In the genomic region with DNA sequence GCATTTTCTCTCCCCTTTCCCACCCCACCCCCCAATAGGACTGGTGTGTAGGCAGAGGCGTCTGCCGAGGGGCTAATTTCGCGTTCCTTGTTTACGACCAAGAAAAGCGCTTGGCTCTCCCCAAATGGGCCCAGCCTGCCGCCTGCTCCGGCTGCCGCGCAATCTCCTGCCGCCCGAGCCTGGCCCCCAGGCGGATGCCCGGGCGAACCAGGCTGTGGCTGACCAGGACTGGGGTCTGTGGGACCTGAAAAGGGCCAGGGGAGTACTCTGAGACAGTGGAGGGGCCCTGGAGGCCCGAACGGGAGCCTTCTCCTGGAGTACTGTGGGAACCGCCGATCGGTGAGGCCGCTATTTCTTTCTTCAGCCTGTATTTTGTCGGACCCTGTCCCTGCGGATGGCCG, we compare ENCODE assay signal across 12 mouse cellular contexts. TPM values are rescaled to one million over a fixed set of nuclear protein-coding genes. Genes with fewer than 3 reads are reported as not detected.
DNase-seq lines count a peak whose midpoint lies in the region; ATAC-seq and TF ChIP-seq lines count a peak whose summit lies in the region.
"Had no signal": no experiment of that assay in that cellular context is flagged by ENCODE, and none has a peak within 500 bp of the region (broad histone marks: within the 10 kb centered on the region; RNA-seq: fewer than 3 reads in every experiment).

No protein-coding gene starts in this region.

- no peak overlapping the region for H3K4me2 ChIP-seq in forebrain, embryonic 12.5 days
- H3K4me2 ChIP-seq in kidney, postnatal 0 days (ENCODE audit: low read length): peak overlapping the region; percentile 80
- H3K4me2 ChIP-seq in hindbrain, postnatal 0 days (ENCODE audit: low read depth, low read length): no peak overlapping the region
- H3K4me2 ChIP-seq in neural tube, embryonic 12.5 days (replicated peaks): peak overlapping the region; percentile 86

- no peaks in the 10 kb centered on the region for H3K36me3 ChIP-seq in forebrain, embryonic 12.5 days (replicated peaks)
- no peaks in the 10 kb centered on the region for H3K36me3 ChIP-seq in forebrain, embryonic 10.5 days (replicated peaks)
- H3K36me3 ChIP-seq in kidney, postnatal 0 days (ENCODE audit: insufficient read depth, low read length): no peaks in the 10 kb centered on the region
- no peaks in the 10 kb centered on the region for H3K36me3 ChIP-seq in hindbrain, postnatal 0 days (ENCODE audit: insufficient read depth, low read length)
- no peaks in the 10 kb centered on the region for H3K36me3 ChIP-seq in neural tube, embryonic 12.5 days

- H3K9me3 ChIP-seq in forebrain, embryonic 12.5 days: no peaks in the 10 kb centered on the region
- no peaks in the 10 kb centered on the region for H3K9me3 ChIP-seq in forebrain, embryonic 10.5 days
- H3K9me3 ChIP-seq in kidney, postnatal 0 days (replicated peaks; ENCODE audit: low read length): no peaks in the 10 kb centered on the region
- no peaks in the 10 kb centered on the region for H3K9me3 ChIP-seq in hindbrain, postnatal 0 days (ENCODE audit: low read length)
- no peaks in the 10 kb centered on the region for H3K9me3 ChIP-seq in neural tube, embryonic 12.5 days

- WGBS in forebrain, embryonic 12.5 days: 2% methylated on average over 24 of the region's 24 CpGs
- WGBS in forebrain, embryonic 10.5 days: under 1% methylated on average over 24 of the region's 24 CpGs
- 4% methylated on average over 24 of the region's 24 CpGs for WGBS in kidney, postnatal 0 days
- WGBS in hindbrain, postnatal 0 days: 4% methylated on average over 24 of the region's 24 CpGs
- WGBS in neural tube, embryonic 12.5 days: under 1% methylated on average over 24 of the region's 24 CpGs

- ATAC-seq in forebrain, embryonic 12.5 days (ENCODE audit: low FRiP score): no peak
- ATAC-seq in kidney, postnatal 0 days (replicated peaks; ENCODE audit: low FRiP score, low read depth): no peak
- no peak for ATAC-seq in hindbrain, postnatal 0 days
- no peak for ATAC-seq in neural tube, embryonic 12.5 days (ENCODE audit: low FRiP score, low read depth)
- no peak for ATAC-seq in megakaryocyte progenitor cell, adult 5-6 weeks (replicated peaks; ENCODE audit: poor library complexity)
- ATAC-seq: inflammation-experienced regulatory T-cells, adult 6 months had no signal

- peaks cover 99% of the 10 kb centered on the region for H3K27me3 ChIP-seq in forebrain, embryonic 12.5 days
- H3K27me3 ChIP-seq in forebrain, embryonic 10.5 days (ENCODE audit: poor library complexity, severe bottlenecking): peaks cover 100% of the 10 kb centered on the region
- 0 out of 2 replicates have a peak, but pooled peaks cover 8% of the 10 kb centered on the region for H3K27me3 ChIP-seq in kidney, postnatal 0 days (ENCODE audit: insufficient read depth, low read length)
- H3K27me3 ChIP-seq in hindbrain, postnatal 0 days (ENCODE audit: insufficient read depth, low read length): peaks cover 97% of the 10 kb centered on the region
- H3K27me3 ChIP-seq in neural tube, embryonic 12.5 days (replicated peaks): 0 out of 2 replicates have a peak, but pooled peaks cover 7% of the 10 kb centered on the region

- DNase-seq in forebrain, embryonic 10.5 days (ENCODE audit: extremely low spot score, low spot score): no peak
- no peak for DNase-seq in kidney, postnatal 0 days (ENCODE audit: low spot score)
- no peak for DNase-seq in kidney, postnatal 36 days
- no peak for DNase-seq in hindbrain, postnatal 0 days (ENCODE audit: low spot score)
- DNase-seq in B cell, adult 2 months: no peak
- DNase-seq: lung, postnatal 4 days had no signal

- no peak for TF ChIP-seq CTCF in kidney, postnatal 0 days (IDR thresholded peaks at IDR 0.05; ENCODE audit: low read depth)
- TF ChIP-seq CTCF in hindbrain, postnatal 0 days (IDR thresholded peaks at IDR 0.05; ENCODE audit: low read depth): no peak

- H3K4me3 ChIP-seq in forebrain, embryonic 12.5 days (replicated peaks): peak overlapping the region; percentile 7; the same call in 1 of the 2 replicates
- H3K4me3 ChIP-seq in forebrain, embryonic 10.5 days: no peak overlapping the region
- H3K4me3 ChIP-seq in kidney, postnatal 0 days (replicated peaks; ENCODE audit: low read depth, low read length): peak overlapping the region; percentile 45
- peak overlapping the region; percentile 8; the same call in 1 of the 2 replicates for H3K4me3 ChIP-seq in hindbrain, postnatal 0 days (ENCODE audit: low read length)
- H3K4me3 ChIP-seq in neural tube, embryonic 12.5 days: peak overlapping the region; percentile 76
- H3K4me3 ChIP-seq: erythroblast, embryonic 14.5 days had no signal

- H3K27ac ChIP-seq in forebrain, embryonic 12.5 days: no peak overlapping the region
- H3K27ac ChIP-seq in forebrain, embryonic 10.5 days: no peak overlapping the region
- peak overlapping the region; percentile 92 for H3K27ac ChIP-seq in kidney, postnatal 0 days
- H3K27ac ChIP-seq in hindbrain, postnatal 0 days: no peak overlapping the region
- peak overlapping the region; percentile 91 for H3K27ac ChIP-seq in neural tube, embryonic 12.5 days

- H3K4me1 ChIP-seq in forebrain, embryonic 12.5 days: peaks cover 8% of the 10 kb centered on the region
- H3K4me1 ChIP-seq in forebrain, embryonic 10.5 days: peaks cover 18% of the 10 kb centered on the region
- peaks cover 24% of the 10 kb centered on the region for H3K4me1 ChIP-seq in kidney, postnatal 0 days (replicated peaks; ENCODE audit: insufficient read depth, low read length)
- peaks cover 4% of the 10 kb centered on the region; the same call in 1 of the 2 replicates for H3K4me1 ChIP-seq in hindbrain, postnatal 0 days (ENCODE audit: insufficient read depth, low read length)
- H3K4me1 ChIP-seq in neural tube, embryonic 12.5 days: peaks cover 58% of the 10 kb centered on the region

- H3K9ac ChIP-seq in forebrain, embryonic 12.5 days: no peak overlapping the region
- H3K9ac ChIP-seq in kidney, postnatal 0 days (ENCODE audit: low read depth, low read length): peak overlapping the region; percentile 83
- H3K9ac ChIP-seq in hindbrain, postnatal 0 days (replicated peaks; ENCODE audit: low read length): no peak overlapping the region
- H3K9ac ChIP-seq in neural tube, embryonic 12.5 days: peak overlapping the region; percentile 96

RNA-seq across cellular contexts. Expression of gene Hoxc6, which starts 2.4 kb away (rescaled TPM):
- not detected in 2 replicates for polyA plus RNA-seq in forebrain, embryonic 12.5 days (2016; fragmentation: Nextera tagmentation; extraction: Ambion mirVana)
- polyA plus RNA-seq in forebrain, embryonic 10.5 days (2016; fragmentation: Nextera tagmentation; extraction: Ambion mirVana): not detected in 2 replicates
- 7.8 and 9.3 TPM in 2 replicates for polyA plus RNA-seq in kidney, postnatal 0 days (2015; fragmentation: Nextera tagmentation; extraction: Ambion mirVana)
- 0.43 and 1.4 TPM in 2 replicates for total RNA-seq in hindbrain, postnatal 0 days (2014; rRNA removed)
- polyA plus RNA-seq in hindbrain, postnatal 0 days (2015; fragmentation: Nextera tagmentation; extraction: Ambion mirVana): 0.59 and 1.2 TPM in 2 replicates
- polyA plus RNA-seq in neural tube, embryonic 12.5 days (2016; fragmentation: Nextera tagmentation; extraction: Ambion mirVana): 68.8 and 77.1 TPM in 2 replicates
- total RNA-seq in megakaryocyte progenitor cell, adult 5-6 weeks (2015): not detected in 2 replicates
- not detected in 2 replicates for total RNA-seq in megakaryocyte progenitor cell, adult 5-6 weeks (2017)
- polyA plus RNA-seq: erythroblast, embryonic 14.5 days; inflammation-experienced regulatory T-cells, adult 6 months had no signal

RNA-seq across cellular contexts. Expression of gene Hoxc8, which starts 10.1 kb away (rescaled TPM):
- polyA plus RNA-seq in forebrain, embryonic 12.5 days (2016; fragmentation: Nextera tagmentation; extraction: Ambion mirVana): not detected in 2 replicates
- polyA plus RNA-seq in forebrain, embryonic 10.5 days (2016; fragmentation: Nextera tagmentation; extraction: Ambion mirVana): not detected in 2 replicates
- polyA plus RNA-seq in kidney, postnatal 0 days (2015; fragmentation: Nextera tagmentation; extraction: Ambion mirVana): 5.8 TPM in 2 replicates
- 0.26 TPM in 1 of 2 replicates, not detected in the other for total RNA-seq in hindbrain, postnatal 0 days (2014; rRNA removed)
- not detected in 2 replicates for polyA plus RNA-seq in hindbrain, postnatal 0 days (2015; fragmentation: Nextera tagmentation; extraction: Ambion mirVana)
- 44.5 and 65.6 TPM in 2 replicates for polyA plus RNA-seq in neural tube, embryonic 12.5 days (2016; fragmentation: Nextera tagmentation; extraction: Ambion mirVana)
- not detected in 2 replicates for total RNA-seq in megakaryocyte progenitor cell, adult 5-6 weeks (2015)
- not detected in 2 replicates for total RNA-seq in megakaryocyte progenitor cell, adult 5-6 weeks (2017)
- polyA plus RNA-seq: brain, embryonic 14.5 days; erythroblast, embryonic 14.5 days had no signal

RNA-seq across cellular contexts. Expression of gene Hoxc4, which starts 18.2 kb away (rescaled TPM):
- polyA plus RNA-seq in forebrain, embryonic 12.5 days (2016; fragmentation: Nextera tagmentation; extraction: Ambion mirVana): not detected in 2 replicates
- polyA plus RNA-seq in forebrain, embryonic 10.5 days (2016; fragmentation: Nextera tagmentation; extraction: Ambion mirVana): not detected in 2 replicates
- 5.9 and 7.0 TPM in 2 replicates for polyA plus RNA-seq in kidney, postnatal 0 days (2015; fragmentation: Nextera tagmentation; extraction: Ambion mirVana)
- total RNA-seq in hindbrain, postnatal 0 days (2014; rRNA removed): 12.5 and 13.1 TPM in 2 replicates
- 33.0 and 35.4 TPM in 2 replicates for polyA plus RNA-seq in hindbrain, postnatal 0 days (2015; fragmentation: Nextera tagmentation; extraction: Ambion mirVana)
- 69.5 and 77.4 TPM in 2 replicates for polyA plus RNA-seq in neural tube, embryonic 12.5 days (2016; fragmentation: Nextera tagmentation; extraction: Ambion mirVana)
- total RNA-seq in megakaryocyte progenitor cell, adult 5-6 weeks (2015): not detected in 2 replicates
- not detected in 2 replicates for total RNA-seq in megakaryocyte progenitor cell, adult 5-6 weeks (2017)
- polyA plus RNA-seq: inflammation-experienced regulatory T-cells, adult 6 months had no signal

RNA-seq across cellular contexts. Expression of gene Hoxc9, which starts 24.3 kb away (rescaled TPM):
- not detected in 2 replicates for polyA plus RNA-seq in forebrain, embryonic 12.5 days (2016; fragmentation: Nextera tagmentation; extraction: Ambion mirVana)
- polyA plus RNA-seq in forebrain, embryonic 10.5 days (2016; fragmentation: Nextera tagmentation; extraction: Ambion mirVana): not detected in 2 replicates
- polyA plus RNA-seq in kidney, postnatal 0 days (2015; fragmentation: Nextera tagmentation; extraction: Ambion mirVana): 11.0 and 12.4 TPM in 2 replicates
- total RNA-seq in hindbrain, postnatal 0 days (2014; rRNA removed): not detected in 2 replicates
- not detected in 2 replicates for polyA plus RNA-seq in hindbrain, postnatal 0 days (2015; fragmentation: Nextera tagmentation; extraction: Ambion mirVana)
- 45.2 and 47.4 TPM in 2 replicates for polyA plus RNA-seq in neural tube, embryonic 12.5 days (2016; fragmentation: Nextera tagmentation; extraction: Ambion mirVana)
- not detected in 2 replicates for total RNA-seq in megakaryocyte progenitor cell, adult 5-6 weeks (2015)
- not detected in 2 replicates for total RNA-seq in megakaryocyte progenitor cell, adult 5-6 weeks (2017)
- polyA plus RNA-seq: brain, embryonic 14.5 days; erythroblast, embryonic 14.5 days; inflammation-experienced regulatory T-cells, adult 6 months had no signal

RNA-seq across cellular contexts. Expression of gene Hoxc5, which starts 33.3 kb away (rescaled TPM):
- not detected in 2 replicates for polyA plus RNA-seq in forebrain, embryonic 12.5 days (2016; fragmentation: Nextera tagmentation; extraction: Ambion mirVana)
- polyA plus RNA-seq in forebrain, embryonic 10.5 days (2016; fragmentation: Nextera tagmentation; extraction: Ambion mirVana): not detected in 2 replicates
- polyA plus RNA-seq in kidney, postnatal 0 days (2015; fragmentation: Nextera tagmentation; extraction: Ambion mirVana): 2.7 and 3.9 TPM in 2 replicates
- 5.4 and 8.7 TPM in 2 replicates for total RNA-seq in hindbrain, postnatal 0 days (2014; rRNA removed)
- 6.4 and 7.3 TPM in 2 replicates for polyA plus RNA-seq in hindbrain, postnatal 0 days (2015; fragmentation: Nextera tagmentation; extraction: Ambion mirVana)
- polyA plus RNA-seq in neural tube, embryonic 12.5 days (2016; fragmentation: Nextera tagmentation; extraction: Ambion mirVana): 32.1 and 35.5 TPM in 2 replicates
- not detected in 2 replicates for total RNA-seq in megakaryocyte progenitor cell, adult 5-6 weeks (2015)
- total RNA-seq in megakaryocyte progenitor cell, adult 5-6 weeks (2017): not detected in 2 replicates
- polyA plus RNA-seq: erythroblast, embryonic 14.5 days; inflammation-experienced regulatory T-cells, adult 6 months had no signal

Comparison
In these comparisons a context has a peak if more than half of its experiments do, and no peak if none do; other contexts are left out.
1. H3K27ac ChIP-seq: peak in kidney, postnatal 0 days (single experiment) and neural tube, embryonic 12.5 days (single experiment); none in forebrain, embryonic 12.5 days (single experiment), forebrain, embryonic 10.5 days (single experiment) and hindbrain, postnatal 0 days (single experiment).
2. H3K4me2 ChIP-seq: peak in kidney, postnatal 0 days (single experiment) and neural tube, embryonic 12.5 days (single experiment); none in forebrain, embryonic 12.5 days (single experiment) and hindbrain, postnatal 0 days (single experiment).
3. H3K9ac ChIP-seq: peak in kidney, postnatal 0 days (single experiment) and neural tube, embryonic 12.5 days (single experiment); none in forebrain, embryonic 12.5 days (single experiment) and hindbrain, postnatal 0 days (single experiment).